Mouse (Mus musculus): ENCODE measurements around the gene Naalad2.
"Not testable (repeated sequence)": the region's sequence is repeated elsewhere in the genome, so short reads cannot be mapped to it uniquely, and the experiment has no call there.

The Naalad2 gene

DNA sequence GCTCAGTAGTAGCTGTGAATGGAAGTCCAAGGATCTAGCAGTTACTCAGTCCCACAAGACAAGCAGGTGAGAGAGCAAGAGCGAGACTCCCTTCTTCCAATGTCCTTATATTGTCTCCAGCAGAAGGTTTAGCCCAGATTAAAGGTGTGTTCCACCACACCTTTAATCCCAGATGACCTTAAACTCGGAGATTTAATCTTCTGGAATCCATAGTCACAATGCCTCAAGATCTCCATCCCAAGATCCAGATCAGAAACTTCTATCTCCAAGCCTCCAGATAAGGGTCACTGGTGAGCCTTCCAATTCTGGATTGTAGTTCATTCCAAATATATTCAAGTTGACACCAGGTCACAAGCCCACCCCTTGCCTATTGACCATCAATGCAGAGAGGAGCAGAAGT lies at the start of gene Naalad2:
Gene Naalad2, minus strand, starts transcription at position 101 of the 400 bp plus-strand sequence.
- not testable (repeated sequence) for DNase-seq (ENCODE audit: low read depth, low spot score)

DNA sequence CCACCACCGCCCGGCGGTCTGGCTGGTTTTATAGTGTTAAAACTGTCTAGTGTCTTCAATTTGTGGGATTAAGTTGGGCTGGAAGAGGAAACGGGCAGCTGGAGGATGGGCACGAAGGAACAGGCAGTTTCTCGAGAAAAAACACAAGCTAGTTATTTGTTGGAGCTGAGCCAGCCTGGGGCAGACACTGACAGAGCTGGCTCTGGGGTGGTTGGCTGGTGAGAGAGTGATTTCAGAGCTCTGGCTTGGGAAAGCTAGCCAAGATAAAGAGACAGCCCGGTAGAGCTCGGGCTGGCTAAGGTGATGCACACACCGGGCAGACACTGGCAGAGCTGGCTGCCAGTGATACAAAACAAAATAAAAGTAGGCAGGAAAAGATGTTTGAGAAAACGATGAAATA lies 28.9 kb upstream of the Naalad2 start:
- no peak for DNase-seq (ENCODE audit: low read depth, low spot score)

GRCm38 (mm10) chr9:18430354-18430753 lies 27.6 kb upstream of the Naalad2 start, which contains the start of gene Mbd3l2:
Gene Mbd3l2, plus strand, starts transcription at chr9:18430654.
- no peak for DNase-seq (ENCODE audit: low read depth, low spot score)

- DNase-seq (ENCODE audit: low read depth, low spot score) = not testable (repeated sequence)
Measured at GRCm38 (mm10) chr9:18412371-18412770, 9.6 kb upstream of the Naalad2 start.

DNA sequence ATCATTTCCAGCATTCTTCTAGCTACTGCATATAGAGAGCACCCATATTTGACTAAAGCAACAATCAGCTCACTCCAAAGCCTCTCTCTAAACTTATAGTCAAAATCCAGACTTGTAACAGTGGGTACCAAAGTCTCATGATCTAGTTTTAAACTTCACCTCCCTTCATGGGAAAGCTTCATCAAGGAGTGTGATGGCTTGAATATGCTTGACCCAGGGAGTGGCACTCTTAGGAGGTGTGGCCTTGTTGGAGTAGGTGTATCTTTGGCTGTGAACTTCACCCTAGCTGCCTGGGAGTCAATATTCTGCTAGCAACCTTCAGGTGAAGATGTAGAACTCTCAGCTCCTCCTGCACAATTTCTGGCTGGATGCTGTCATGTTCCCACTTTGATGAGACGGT lies 1.3 kb upstream of the Naalad2 start, which contains the start of gene Ubtfl1:
Gene Ubtfl1, plus strand, starts transcription at position 301 of the 400 bp plus-strand sequence.
- DNase-seq (ENCODE audit: low read depth, low spot score) = no peak

- DNase-seq (ENCODE audit: low read depth, low spot score) = no peak
Measured at GRCm38 (mm10) chr9:18399629-18400028, 3.2 kb downstream of the Naalad2 start.

- no peak for DNase-seq (ENCODE audit: low read depth, low spot score)
Measured at GRCm38 (mm10) chr9:18385782-18386181, 17.0 kb downstream of the Naalad2 start.

- DNase-seq (ENCODE audit: low read depth, low spot score) = not testable (repeated sequence)
Measured at GRCm38 (mm10) chr9:18373026-18373425, 29.8 kb downstream of the Naalad2 start.

DNA sequence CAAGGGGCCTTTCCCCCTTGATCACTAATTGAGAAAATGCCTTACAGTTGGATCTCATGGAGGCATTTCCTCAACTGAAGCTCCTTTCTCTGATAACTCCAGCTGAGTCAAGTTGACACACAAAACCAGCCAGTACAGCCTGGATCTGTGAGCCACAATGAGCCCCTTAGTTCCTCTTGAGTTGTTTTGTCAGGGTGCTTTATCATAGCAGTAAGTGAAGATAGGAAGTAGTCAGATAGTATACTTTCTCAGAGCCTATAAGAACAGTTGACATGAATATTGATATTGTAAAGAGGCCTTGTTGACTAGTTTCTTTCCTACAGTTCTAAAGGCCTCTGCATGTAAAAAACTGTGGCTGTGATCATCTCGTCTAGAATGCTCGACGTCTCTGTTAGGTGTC lies 82.8 kb downstream of the Naalad2 start:
- no peak for DNase-seq (ENCODE audit: low read depth, low spot score)

DNA sequence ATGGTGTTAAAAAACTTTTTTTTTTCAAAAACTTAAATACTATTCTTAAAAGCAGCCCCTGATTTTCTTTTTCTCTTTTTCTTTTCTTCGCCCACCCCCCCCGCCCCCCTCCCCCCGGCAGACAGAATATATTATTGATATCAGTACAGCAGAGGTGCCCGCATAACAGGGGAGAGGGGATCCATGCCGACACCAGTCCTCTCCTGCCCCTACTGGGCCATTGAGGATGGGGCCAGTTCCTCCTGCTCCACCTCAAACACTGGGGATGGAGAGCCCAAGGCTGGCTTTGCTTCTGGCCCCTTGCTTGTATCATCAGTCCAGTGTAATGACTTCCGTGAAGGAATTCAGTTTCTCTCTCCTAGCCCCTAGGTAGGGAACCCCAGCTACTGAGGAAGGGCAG lies 104.5 kb downstream of the Naalad2 start:
- no peak for DNase-seq (ENCODE audit: low read depth, low spot score)

DNA sequence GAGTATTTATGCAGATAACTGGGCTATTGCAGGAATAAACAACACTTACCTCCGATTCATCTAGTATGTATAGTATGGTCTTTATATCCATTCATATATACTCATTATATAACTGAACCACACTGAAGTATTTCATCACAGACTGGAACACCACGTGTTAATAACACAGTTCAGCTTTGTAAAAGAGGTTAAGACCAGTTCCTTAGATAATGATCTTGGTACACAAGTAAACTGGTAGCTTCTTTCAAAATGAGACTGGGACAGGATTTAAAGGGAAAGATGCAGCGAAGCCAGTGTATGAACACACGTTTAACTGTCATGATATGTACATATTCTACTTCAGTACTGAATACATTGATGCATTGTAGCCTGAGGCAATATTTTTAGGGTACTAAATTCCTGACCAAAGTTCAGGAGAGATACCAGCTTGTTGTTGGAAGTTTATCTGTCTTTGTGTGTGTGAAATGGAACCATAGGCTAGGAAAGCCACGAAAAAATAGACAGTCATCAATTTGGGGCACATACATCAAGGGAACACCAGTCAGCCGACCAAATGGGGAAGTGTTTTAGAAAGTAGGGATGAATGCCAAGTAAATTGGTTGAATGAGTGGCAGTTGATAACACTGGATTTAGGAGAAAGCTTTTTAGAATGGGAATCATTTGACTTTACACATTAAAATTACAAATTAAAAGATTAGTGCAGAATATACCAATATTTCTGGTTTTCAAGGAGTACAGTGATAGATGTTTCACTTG lies 109.6 kb downstream of the Naalad2 start:
- DNase-seq (ENCODE audit: low read depth, low spot score) = no peak

GRCm38 (mm10) chr9:18292443-18292922 lies 110.3 kb downstream of the Naalad2 start:
- DNase-seq (ENCODE audit: low read depth, low spot score) = no peak

DNA sequence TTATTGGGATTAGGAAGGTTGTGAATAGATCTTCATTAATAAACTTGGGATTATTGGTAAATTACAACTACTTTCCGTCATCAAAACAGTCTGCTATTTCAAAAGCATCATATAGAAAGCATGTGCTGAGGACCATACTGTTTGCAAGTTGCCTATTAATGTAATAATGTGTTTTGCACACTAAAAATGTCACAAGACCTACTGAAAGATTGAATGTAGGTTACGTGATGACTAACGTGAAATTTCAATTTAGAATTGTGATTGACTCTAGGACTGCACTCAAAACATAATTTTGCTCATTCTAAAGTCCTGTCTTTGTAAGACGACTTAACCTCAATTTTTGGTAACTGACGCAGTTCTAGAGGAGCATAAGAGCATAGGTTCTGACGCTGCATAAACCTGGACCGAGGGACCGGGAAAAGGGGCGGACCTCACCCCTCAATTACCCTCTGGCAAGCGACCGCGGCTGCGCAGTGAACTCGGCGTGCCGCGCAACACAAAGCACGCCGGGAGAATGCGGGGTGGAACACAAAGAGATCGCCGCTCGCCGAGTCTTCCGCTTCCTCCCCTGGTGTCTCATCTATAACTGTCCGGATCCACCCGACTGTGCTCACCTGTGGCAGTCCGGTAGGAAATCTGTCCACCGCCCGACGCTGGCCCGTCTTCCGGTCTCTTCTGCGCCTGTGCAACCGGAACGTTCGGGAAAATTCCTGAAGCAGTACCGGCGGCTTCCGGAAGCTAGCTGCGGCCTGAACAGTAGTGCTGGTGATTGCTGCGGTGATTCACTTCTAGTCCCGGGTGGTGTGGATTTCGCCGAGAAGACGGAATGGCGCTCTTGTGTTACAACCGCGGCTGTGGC lies 111.0 kb downstream of the Naalad2 start, which contains the start of gene Chordc1:
Gene Chordc1, plus strand, starts transcription at position 555 of the 859 bp plus-strand sequence.
- peak; percentile 91 for DNase-seq (ENCODE audit: low read depth, low spot score)

DNA sequence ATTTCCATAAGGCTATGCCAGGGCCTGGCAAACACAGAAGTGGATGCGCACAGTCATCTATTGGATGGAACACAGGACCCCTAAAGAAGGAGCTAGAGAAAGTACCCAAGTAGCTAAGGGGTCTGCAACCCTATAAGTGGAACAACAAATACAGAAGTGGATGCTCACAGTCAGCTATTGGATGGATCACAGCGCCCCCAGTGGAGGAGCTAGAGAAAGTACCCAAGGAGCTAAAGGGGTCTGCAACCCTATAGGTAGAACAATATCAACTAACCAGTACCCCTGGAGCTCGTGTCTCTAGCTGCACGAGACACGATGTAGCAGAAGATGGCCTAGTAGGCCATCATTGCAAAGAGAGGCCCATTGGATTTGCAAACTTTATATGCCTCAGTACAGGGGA lies 124.1 kb downstream of the Naalad2 start:
- DNase-seq (ENCODE audit: low read depth, low spot score) = not testable (repeated sequence)

GRCm38 (mm10) chr9:18277497-18277896 lies 125.3 kb downstream of the Naalad2 start:
- DNase-seq (ENCODE audit: low read depth, low spot score) = no peak

GRCm38 (mm10) chr9:18276844-18277243 lies 126.0 kb downstream of the Naalad2 start:
- no peak for DNase-seq (ENCODE audit: low read depth, low spot score)

DNA sequence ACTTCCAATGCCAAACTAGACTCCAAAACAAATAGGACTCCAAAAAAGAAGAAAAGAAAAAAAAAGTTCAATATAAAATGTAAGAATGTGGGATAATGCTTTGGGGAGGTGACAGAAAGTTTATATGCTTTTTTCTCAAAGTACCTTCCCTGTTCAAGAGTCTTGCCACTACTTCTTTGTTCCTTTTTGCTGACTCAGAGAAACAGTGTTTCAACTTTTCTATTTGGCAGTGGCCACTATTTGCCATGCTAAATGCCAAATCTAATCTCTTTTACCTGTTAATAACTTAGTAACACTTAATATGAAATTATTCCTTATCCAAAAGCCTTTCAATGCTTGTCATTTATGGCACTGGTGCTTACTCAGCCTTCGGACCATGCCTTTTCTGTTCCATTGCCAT lies 126.9 kb downstream of the Naalad2 start:
- no peak for DNase-seq (ENCODE audit: low read depth, low spot score)

Data from retina, adult 2 months (tissue).